Mouse (Mus musculus): ENCODE measurements around the gene Slc13a2.
A peak's percentile ranks its signal among the peaks of the same experiment; 100 is the strongest.

The Slc13a2 gene

GRCm38 (mm10) chr11:78431176-78431575 is 9.2 kb upstream of the Slc13a2 start:
- peak in 1 of 2 experiments; percentile 17 for DNase-seq

GRCm38 (mm10) chr11:78430195-78430878 is 8.3 kb upstream of the Slc13a2 start:
- no peak for DNase-seq

GRCm38 (mm10) chr11:78428309-78428708 is 6.3 kb upstream of the Slc13a2 start:
- DNase-seq, result no peak

GRCm38 (mm10) chr11:78427655-78428054 is 5.6 kb upstream of the Slc13a2 start:
- no peak for DNase-seq

- DNase-seq, result no peak
Measured at GRCm38 (mm10) chr11:78425572-78425971, 3.6 kb upstream of the Slc13a2 start.

GRCm38 (mm10) chr11:78424352-78424751 is 2.3 kb upstream of the Slc13a2 start:
- DNase-seq, result no peak

GRCm38 (mm10) chr11:78421201-78422009 is 612 bp downstream of the Slc13a2 start:
- no peak for DNase-seq

- DNase-seq, result no peak
Measured at GRCm38 (mm10) chr11:78420263-78420889, 1.6 kb downstream of the Slc13a2 start.

- no peak for DNase-seq
Measured at GRCm38 (mm10) chr11:78416854-78417253, 5.2 kb downstream of the Slc13a2 start.

GRCm38 (mm10) chr11:78412861-78413260 is 9.2 kb downstream of the Slc13a2 start:
- no peak for DNase-seq

GRCm38 (mm10) chr11:78412324-78412850 is 9.6 kb downstream of the Slc13a2 start:
- DNase-seq, result no peak

GRCm38 (mm10) chr11:78411606-78412323 is 10.3 kb downstream of the Slc13a2 start:
- peak; percentile 23 to 45 for DNase-seq

- DNase-seq, result no peak
Measured at GRCm38 (mm10) chr11:78408256-78409240, 13.5 kb downstream of the Slc13a2 start.

GRCm38 (mm10) chr11:78402062-78402461 is 20.0 kb downstream of the Slc13a2 start:
- DNase-seq, result no peak

- DNase-seq, result no peak
Measured at GRCm38 (mm10) chr11:78401469-78401868, 20.5 kb downstream of the Slc13a2 start.

- no peak for DNase-seq
Measured at GRCm38 (mm10) chr11:78400936-78401335, 21.1 kb downstream of the Slc13a2 start.

- peak; percentile 69 to 77 for DNase-seq
Measured at GRCm38 (mm10) chr11:78399680-78400079, 22.3 kb downstream of the Slc13a2 start.

GRCm38 (mm10) chr11:78398212-78398611 is 23.8 kb downstream of the Slc13a2 start:
- no peak for DNase-seq

- DNase-seq, result peak; percentile 65 to 68
Measured at GRCm38 (mm10) chr11:78397397-78397796, 24.6 kb downstream of the Slc13a2 start.

GRCm38 (mm10) chr11:78396950-78397349 is 25.1 kb downstream of the Slc13a2 start:
- DNase-seq, result no peak

- no peak for DNase-seq
Measured at GRCm38 (mm10) chr11:78392728-78393127, 29.3 kb downstream of the Slc13a2 start.

Measured in cerebellum, postnatal 36 days (tissue).